Mouse (Mus musculus): Measurements from ENCODE around the gene Slc22a6. TPM values are rescaled to one million over a fixed set of nuclear protein-coding genes. Genes with fewer than 3 reads are reported as not detected.

Gene Slc22a6
- 6.6 and 7.8 TPM in 2 replicates for polyA plus RNA-seq (2015; fragmentation: Nextera tagmentation; extraction: Ambion mirVana)

GRCm38 (mm10) chr19:8617904-8618303 is at the start of gene Slc22a6:
Gene Slc22a6, plus strand, starts transcription at chr19:8618039.
- H3K9me3 ChIP-seq: no peaks in the 10 kb centered on the region
- H3K27me3 ChIP-seq: no peaks in the 10 kb centered on the region
- no peak within 1 kb of the TSS for H3K4me2 ChIP-seq (replicated peaks)
- ATAC-seq (replicated peaks): no peak
- no peaks in the 10 kb centered on the region for H3K36me3 ChIP-seq
- no peak within 1 kb of the TSS for H3K9ac ChIP-seq (replicated peaks)
- WGBS: 13% methylated on average over 7 of the region's 7 CpGs
- H3K27ac ChIP-seq (replicated peaks): no peak within 1 kb of the TSS
- H3K4me1 ChIP-seq: no peaks in the 10 kb centered on the region
- H3K4me3 ChIP-seq: no peak within 1 kb of the TSS

GRCm38 (mm10) chr19:8569453-8569863 is 48.4 kb upstream of the Slc22a6 start:
- Histone ChIP-seq H3K27ac (replicated peaks) (no peak overlapping the region), H3K36me3 (no peaks in the 10 kb centered on the region), H3K4me2 (replicated peaks) (peak overlapping the region; percentile 42), H3K9ac (replicated peaks) (peak overlapping the region; percentile 27; the same call in 1 of the 2 replicates), H3K4me1 (peaks cover 4% of the 10 kb centered on the region; the same call in 1 of the 2 replicates), H3K4me3 (peak overlapping the region; percentile 23; the same call in 1 of the 2 replicates), H3K27me3 (no peaks in the 10 kb centered on the region), H3K9me3 (no peaks in the 10 kb centered on the region)
- no peak; the same call in 1 of the 2 replicates for ATAC-seq (replicated peaks)
- 5% methylated on average over 14 of the region's 14 CpGs for WGBS

GRCm38 (mm10) chr19:8570341-8571040 is 47.3 kb upstream of the Slc22a6 start:
- no peak overlapping the region for H3K9ac ChIP-seq (replicated peaks)
- no peak for ATAC-seq (replicated peaks)
- no peaks in the 10 kb centered on the region for H3K27me3 ChIP-seq
- peaks cover 4% of the 10 kb centered on the region; the same call in 1 of the 2 replicates for H3K4me1 ChIP-seq
- no peak overlapping the region for H3K4me3 ChIP-seq
- H3K9me3 ChIP-seq: no peaks in the 10 kb centered on the region
- WGBS: 83% methylated on average over 2 of the region's 2 CpGs
- H3K36me3 ChIP-seq: no peaks in the 10 kb centered on the region
- no peak overlapping the region for H3K4me2 ChIP-seq (replicated peaks)
- no peak overlapping the region for H3K27ac ChIP-seq (replicated peaks)

GRCm38 (mm10) chr19:8571746-8572145 is 46.1 kb upstream of the Slc22a6 start:
- Histone ChIP-seq H3K27me3 (no peaks in the 10 kb centered on the region), H3K36me3 (no peaks in the 10 kb centered on the region), H3K9me3 (no peaks in the 10 kb centered on the region), H3K4me2 (replicated peaks) (no peak overlapping the region), H3K4me1 (peaks cover 4% of the 10 kb centered on the region; the same call in 1 of the 2 replicates), H3K4me3 (no peak overlapping the region), H3K27ac (replicated peaks) (no peak overlapping the region), H3K9ac (replicated peaks) (no peak overlapping the region)
- WGBS: 66% methylated on average over 7 of the region's 7 CpGs
- no peak for ATAC-seq (replicated peaks)

- Histone ChIP-seq H3K27me3 (no peaks in the 10 kb centered on the region), H3K9me3 (no peaks in the 10 kb centered on the region), H3K27ac (replicated peaks) (no peak overlapping the region), H3K4me3 (no peak overlapping the region), H3K4me1 (peaks cover 4% of the 10 kb centered on the region; the same call in 1 of the 2 replicates), H3K9ac (replicated peaks) (no peak overlapping the region), H3K4me2 (replicated peaks) (no peak overlapping the region), H3K36me3 (no peaks in the 10 kb centered on the region)
- ATAC-seq (replicated peaks): no peak
- 33% methylated on average over 3 of the region's 3 CpGs for WGBS
Measured at GRCm38 (mm10) chr19:8572485-8572884, 45.4 kb upstream of the Slc22a6 start.

GRCm38 (mm10) chr19:8577432-8577831 is 40.4 kb upstream of the Slc22a6 start:
- 95% methylated on average over 4 of the region's 4 CpGs for WGBS
- Histone ChIP-seq H3K9me3 (no peaks in the 10 kb centered on the region), H3K36me3 (no peaks in the 10 kb centered on the region), H3K9ac (replicated peaks) (no peak overlapping the region), H3K4me1 (peaks cover 8% of the 10 kb centered on the region), H3K4me3 (no peak overlapping the region), H3K27me3 (no peaks in the 10 kb centered on the region), H3K4me2 (replicated peaks) (no peak overlapping the region), H3K27ac (replicated peaks) (no peak overlapping the region)
- no peak for ATAC-seq (replicated peaks)

GRCm38 (mm10) chr19:8578293-8578969 is 39.4 kb upstream of the Slc22a6 start:
- H3K9ac ChIP-seq (replicated peaks): peak overlapping the region; percentile 37
- 0 out of 2 replicates have a peak overlapping the region, but pooled peaks have one; percentile 31 for H3K27ac ChIP-seq (replicated peaks)
- H3K4me3 ChIP-seq: peak overlapping the region; percentile 34
- H3K9me3 ChIP-seq: no peaks in the 10 kb centered on the region
- peaks cover 8% of the 10 kb centered on the region for H3K4me1 ChIP-seq
- H3K27me3 ChIP-seq: no peaks in the 10 kb centered on the region
- no peaks in the 10 kb centered on the region for H3K36me3 ChIP-seq
- 6% methylated on average over 24 of the region's 24 CpGs for WGBS
- ATAC-seq (replicated peaks): peak; percentile 82
- H3K4me2 ChIP-seq (replicated peaks): peak overlapping the region; percentile 58

- ATAC-seq (replicated peaks): no peak; the same call in 1 of the 2 replicates
- Histone ChIP-seq H3K27me3 (no peaks in the 10 kb centered on the region), H3K4me2 (replicated peaks) (peak overlapping the region; percentile 58), H3K9me3 (no peaks in the 10 kb centered on the region), H3K4me3 (peak overlapping the region; percentile 34), H3K4me1 (peaks cover 8% of the 10 kb centered on the region), H3K9ac (replicated peaks) (no peak overlapping the region), H3K36me3 (no peaks in the 10 kb centered on the region), H3K27ac (replicated peaks) (no peak overlapping the region)
- 74% methylated on average over 2 of the region's 2 CpGs for WGBS
Measured at GRCm38 (mm10) chr19:8578970-8579342, 38.9 kb upstream of the Slc22a6 start.

GRCm38 (mm10) chr19:8585298-8585697 is 32.5 kb upstream of the Slc22a6 start:
- no peaks in the 10 kb centered on the region for H3K9me3 ChIP-seq
- H3K4me3 ChIP-seq: no peak overlapping the region
- H3K27me3 ChIP-seq: no peaks in the 10 kb centered on the region
- no peak overlapping the region for H3K9ac ChIP-seq (replicated peaks)
- ATAC-seq (replicated peaks): no peak
- H3K27ac ChIP-seq (replicated peaks): no peak overlapping the region
- WGBS: 92% methylated on average over 3 of the region's 3 CpGs
- H3K4me2 ChIP-seq (replicated peaks): no peak overlapping the region
- no peaks in the 10 kb centered on the region for H3K4me1 ChIP-seq
- H3K36me3 ChIP-seq: no peaks in the 10 kb centered on the region

GRCm38 (mm10) chr19:8585899-8586298 is 31.9 kb upstream of the Slc22a6 start:
- 91% methylated on average over 2 of the region's 2 CpGs for WGBS
- H3K9ac ChIP-seq (replicated peaks): no peak overlapping the region
- H3K27ac ChIP-seq (replicated peaks): no peak overlapping the region
- H3K36me3 ChIP-seq: no peaks in the 10 kb centered on the region
- no peak for ATAC-seq (replicated peaks)
- no peak overlapping the region for H3K4me2 ChIP-seq (replicated peaks)
- H3K9me3 ChIP-seq: no peaks in the 10 kb centered on the region
- H3K27me3 ChIP-seq: no peaks in the 10 kb centered on the region
- no peak overlapping the region for H3K4me3 ChIP-seq
- H3K4me1 ChIP-seq: no peaks in the 10 kb centered on the region

GRCm38 (mm10) chr19:8586350-8586749 is 31.5 kb upstream of the Slc22a6 start:
- H3K4me3 ChIP-seq: no peak overlapping the region
- H3K27me3 ChIP-seq: no peaks in the 10 kb centered on the region
- H3K4me2 ChIP-seq (replicated peaks): no peak overlapping the region
- H3K27ac ChIP-seq (replicated peaks): no peak overlapping the region
- H3K9me3 ChIP-seq: no peaks in the 10 kb centered on the region
- no peaks in the 10 kb centered on the region for H3K36me3 ChIP-seq
- H3K4me1 ChIP-seq: no peaks in the 10 kb centered on the region
- H3K9ac ChIP-seq (replicated peaks): no peak overlapping the region
- ATAC-seq (replicated peaks): no peak
- WGBS: 54% methylated on average over 3 of the region's 3 CpGs

GRCm38 (mm10) chr19:8587315-8587714 is 30.5 kb upstream of the Slc22a6 start:
- Histone ChIP-seq H3K27me3 (no peaks in the 10 kb centered on the region), H3K4me2 (replicated peaks) (no peak overlapping the region), H3K4me3 (no peak overlapping the region), H3K27ac (replicated peaks) (no peak overlapping the region), H3K36me3 (no peaks in the 10 kb centered on the region), H3K4me1 (no peaks in the 10 kb centered on the region), H3K9me3 (no peaks in the 10 kb centered on the region), H3K9ac (replicated peaks) (no peak overlapping the region)
- ATAC-seq (replicated peaks): no peak
- 64% methylated on average over 1 of the region's 1 CpGs for WGBS
